Mouse (Mus musculus) C2C12 (cell line): ENCODE data around the gene Actn1. TPM values are rescaled to one million over a fixed set of nuclear protein-coding genes. Genes with fewer than 3 reads are reported as not detected.

Experiments
- H3K27me3 ChIP-seq: one replicate; pipeline ENCODE4 v1.6.1; 2011; ENCODE audit not compliant: control insufficient read depth, insufficient read depth, insufficient read length
- H3K36me3 ChIP-seq: one replicate; pipeline ENCODE4 v1.6.1; 2011; ENCODE audit not compliant: control insufficient read depth, insufficient read depth
- H3K4me3 ChIP-seq: one replicate; pipeline ENCODE4 v1.5.1; 2011; ENCODE audit warnings: mild to moderate bottlenecking, control low read depth; ENCODE audit not compliant: poor library complexity, insufficient read depth, severe bottlenecking
- H3K79me2 ChIP-seq: one replicate; pipeline ENCODE4 v1.6.1; 2011; ENCODE audit not compliant: control insufficient read depth, insufficient read depth
- H3K79me3 ChIP-seq: one replicate; pipeline ENCODE4 v1.6.1; 2011; ENCODE audit warnings: low read depth, control low read depth
- H3ac ChIP-seq: one replicate; pipeline ENCODE3; 2011; ENCODE audit warnings: low read depth; ENCODE audit not compliant: control insufficient read depth, insufficient read length
- CEBPB ChIP-seq: IDR thresholded peaks from one replicate; pipeline ENCODE4 v1.6.1; 2011; ENCODE audit warnings: low read depth, mild to moderate bottlenecking, control low read depth, moderate library complexity
- CTCF ChIP-seq: IDR thresholded peaks from one replicate; pipeline ENCODE4 v1.5.1; 2011; ENCODE audit not compliant: control insufficient read depth, insufficient read depth, insufficient read length
- FOSL1 ChIP-seq: IDR thresholded peaks from one replicate; pipeline ENCODE4 v1.8.0; 2011; ENCODE audit warnings: mild to moderate bottlenecking, low read length; ENCODE audit not compliant: poor library complexity, insufficient read depth, severe bottlenecking
- MAX ChIP-seq: IDR thresholded peaks from one replicate; pipeline ENCODE4 v1.6.1; 2011; ENCODE audit warnings: mild to moderate bottlenecking, control low read depth
- MYOD1 ChIP-seq: IDR thresholded peaks from one replicate; pipeline ENCODE4 v1.6.1; 2011; ENCODE audit warnings: low read depth; ENCODE audit not compliant: control insufficient read depth, insufficient read length
- MYOG ChIP-seq: IDR thresholded peaks from one replicate; pipeline ENCODE4 v1.6.1; 2011; ENCODE audit not compliant: control insufficient read depth, insufficient read length; ENCODE audit errors: extremely low read depth
- USF1 ChIP-seq: IDR thresholded peaks from one replicate; pipeline ENCODE4 v1.6.1; 2011; ENCODE audit warnings: low read depth, mild to moderate bottlenecking, control low read depth, moderate library complexity
- polyA plus RNA-seq: library from polyadenylated mRNA; unstranded; fragments of >200 nt; fragmentation: generic; extraction: Trizol; gene quantifications from one replicate; pipeline ENCODE4 v1.2.1, GENCODE M21; 2012; ENCODE audit warnings: missing spikeins

Actn1 gene
- polyA plus RNA-seq, 1 experiment: 301 TPM

GRCm38 (mm10) chr12:80146227-80147223 lies 113.6 kb downstream of the Actn1 start:
- no peaks in the 10 kb centered on the region for H3K79me3 ChIP-seq
- no peaks in the 10 kb centered on the region for H3K27me3 ChIP-seq
- no peaks in the 10 kb centered on the region for H3K36me3 ChIP-seq
- H3ac ChIP-seq: no peak overlapping the region
- no peak overlapping the region for H3K4me3 ChIP-seq
- TF ChIP-seq CEBPB (no peak), MYOD1 (no peak), CTCF (peak; percentile 55), FOSL1 (no peak), MYOG (no peak), MAX (no peak)
- no peaks in the 10 kb centered on the region for H3K79me2 ChIP-seq

GRCm38 (mm10) chr12:80145365-80145764 lies 114.8 kb downstream of the Actn1 start:
- Histone ChIP-seq H3K4me3 (no peak overlapping the region), H3K27me3 (no peaks in the 10 kb centered on the region), H3K79me3 (no peaks in the 10 kb centered on the region), H3K36me3 (no peaks in the 10 kb centered on the region), H3ac (no peak overlapping the region), H3K79me2 (no peaks in the 10 kb centered on the region)
- no peak for TF ChIP-seq MAX
- no peak for TF ChIP-seq CTCF
- no peak for TF ChIP-seq CEBPB
- no peak for TF ChIP-seq MYOD1
- no peak for TF ChIP-seq MYOG
- no peak for TF ChIP-seq FOSL1
- no peak for TF ChIP-seq USF1

- H3K27me3 ChIP-seq: no peaks in the 10 kb centered on the region
- no peak overlapping the region for H3ac ChIP-seq
- no peaks in the 10 kb centered on the region for H3K79me3 ChIP-seq
- no peak for TF ChIP-seq CEBPB
- no peak for TF ChIP-seq MAX
- no peak for TF ChIP-seq MYOD1
- no peak for TF ChIP-seq USF1
- no peak for TF ChIP-seq CTCF
- TF ChIP-seq FOSL1: no peak
- no peak for TF ChIP-seq MYOG
- no peak overlapping the region for H3K4me3 ChIP-seq
- H3K36me3 ChIP-seq: no peaks in the 10 kb centered on the region
- H3K79me2 ChIP-seq: no peaks in the 10 kb centered on the region
Observed at GRCm38 (mm10) chr12:80144846-80145245, 115.3 kb downstream of the Actn1 start.

- no peaks in the 10 kb centered on the region for H3K27me3 ChIP-seq
- no peak overlapping the region for H3K4me3 ChIP-seq
- no peaks in the 10 kb centered on the region for H3K36me3 ChIP-seq
- no peaks in the 10 kb centered on the region for H3K79me3 ChIP-seq
- no peak overlapping the region for H3ac ChIP-seq
- H3K79me2 ChIP-seq: no peaks in the 10 kb centered on the region
- no peak for TF ChIP-seq MAX
- peak; percentile 83 for TF ChIP-seq CTCF
Observed at GRCm38 (mm10) chr12:80141470-80141869, 118.7 kb downstream of the Actn1 start.

GRCm38 (mm10) chr12:80141011-80141410 lies 119.2 kb downstream of the Actn1 start:
- TF ChIP-seq USF1: no peak
- TF ChIP-seq MAX: no peak
- TF ChIP-seq MYOD1: no peak
- no peak for TF ChIP-seq MYOG
- no peak for TF ChIP-seq CTCF
- no peak for TF ChIP-seq CEBPB
- TF ChIP-seq FOSL1: no peak
- Histone ChIP-seq H3K27me3 (no peaks in the 10 kb centered on the region), H3ac (no peak overlapping the region), H3K36me3 (no peaks in the 10 kb centered on the region), H3K4me3 (no peak overlapping the region), H3K79me2 (no peaks in the 10 kb centered on the region), H3K79me3 (no peaks in the 10 kb centered on the region)

GRCm38 (mm10) chr12:80137744-80138143 lies 122.4 kb downstream of the Actn1 start:
- Histone ChIP-seq H3ac (no peak overlapping the region), H3K27me3 (no peaks in the 10 kb centered on the region), H3K79me3 (no peaks in the 10 kb centered on the region), H3K79me2 (no peaks in the 10 kb centered on the region), H3K36me3 (no peaks in the 10 kb centered on the region), H3K4me3 (no peak overlapping the region)
- TF ChIP-seq USF1 (no peak), MAX (no peak), CTCF (no peak), MYOG (no peak), CEBPB (no peak), FOSL1 (no peak), MYOD1 (no peak)
